Mouse (Mus musculus) small intestine, adult 2 months (tissue): ENCODE results near the gene Dctn1. TPM values are rescaled to one million over a fixed set of nuclear protein-coding genes. Genes with fewer than 3 reads are reported as not detected.

ENCODE experiments used
- H3K27ac ChIP-seq: fragments of 200-500 bp; 2 replicates; pipeline ENCODE4 v1.5.1; 2012; ENCODE audit warnings: low read depth, low read length, control low read depth, inconsistent platforms; ENCODE audit not compliant: insufficient read depth
- H3K27me3 ChIP-seq: fragments of 200-500 bp; 2 replicates; pipeline ENCODE4 v1.6.1; 2012; ENCODE audit warnings: mild to moderate bottlenecking, moderate library complexity, low read length, inconsistent platforms; ENCODE audit not compliant: control insufficient read depth, insufficient read depth
- H3K36me3 ChIP-seq: fragments of 200-500 bp; 2 replicates; pipeline ENCODE4 v1.6.1; 2012; ENCODE audit warnings: mild to moderate bottlenecking, low read length, control low read depth, inconsistent platforms; ENCODE audit not compliant: control insufficient read depth, insufficient read depth
- H3K4me1 ChIP-seq: fragments of 200-500 bp; 2 replicates; pipeline ENCODE4 v1.6.1; 2012; ENCODE audit warnings: low read length, inconsistent platforms, mixed read lengths; ENCODE audit not compliant: control insufficient read depth, insufficient read depth, insufficient read length
- H3K4me3 ChIP-seq: fragments of 200-500 bp; 2 replicates; pipeline ENCODE4 v1.5.1; 2012; ENCODE audit warnings: low read depth, mild to moderate bottlenecking, control low read depth, inconsistent platforms, low read length, moderate library complexity
- CTCF ChIP-seq: fragments of 200-500 bp; IDR thresholded peaks from 2 replicates; pipeline ENCODE4 v1.5.1; 2012; ENCODE audit warnings: low read depth, mild to moderate bottlenecking, control low read depth, inconsistent platforms, low read length, moderate library complexity, mixed read lengths; ENCODE audit not compliant: insufficient replicate concordance, insufficient read length; ENCODE audit errors: extremely low read depth
- POLR2A ChIP-seq: fragments of 200-500 bp; IDR thresholded peaks from 2 replicates; pipeline ENCODE4 v1.6.1; 2012; ENCODE audit warnings: low read depth, mild to moderate bottlenecking, control low read depth, inconsistent platforms, low read length, moderate library complexity
- WGBS: fragments of 180-500 bp; shearing (Covaris S2); methylation state at CpG from one replicate; pipeline ENCODE4 v1.1.7; 2018; 5-methylcytosine and 5-hydroxymethylcytosine counted together
- polyA plus RNA-seq: library from polyadenylated mRNA; depleted of rRNA; stranded (reverse); fragments of >200 nt; gene quantifications from 2 replicates; pipeline ENCODE4 v1.2.3, GENCODE M21; 2012

The Dctn1 gene
- polyA plus RNA-seq, 1 experiment: 168 TPM

- no peak overlapping the region for H3K4me3 ChIP-seq
- no peaks in the 10 kb centered on the region for H3K27me3 ChIP-seq
- no peak for TF ChIP-seq POLR2A
- no peak for TF ChIP-seq CTCF
- no peak overlapping the region for H3K27ac ChIP-seq
- no peaks in the 10 kb centered on the region for H3K36me3 ChIP-seq
- 88% methylated on average over 4 of the region's 4 CpGs for WGBS
- no peaks in the 10 kb centered on the region; the same call in 1 of the 2 replicates for H3K4me1 ChIP-seq
Observed at GRCm38 (mm10) chr6:83233306-83233705, 67.6 kb downstream of the Dctn1 start.

- peak overlapping the region; percentile 39 for H3K4me3 ChIP-seq
- no peaks in the 10 kb centered on the region for H3K36me3 ChIP-seq
- TF ChIP-seq CTCF (no peak), POLR2A (no peak)
- no peak overlapping the region for H3K27ac ChIP-seq
- H3K27me3 ChIP-seq: no peaks in the 10 kb centered on the region
- H3K4me1 ChIP-seq: no peaks in the 10 kb centered on the region; the same call in 1 of the 2 replicates
- WGBS: 8% methylated on average over 14 of the region's 14 CpGs
Observed at GRCm38 (mm10) chr6:83234280-83234741, 68.6 kb downstream of the Dctn1 start.

GRCm38 (mm10) chr6:83237123-83237522 lies 71.4 kb downstream of the Dctn1 start:
- Histone ChIP-seq H3K4me3 (no peak overlapping the region), H3K36me3 (no peaks in the 10 kb centered on the region), H3K4me1 (no peaks in the 10 kb centered on the region; the same call in 1 of the 2 replicates), H3K27me3 (no peaks in the 10 kb centered on the region), H3K27ac (no peak overlapping the region)
- 27% methylated on average over 9 of the region's 9 CpGs for WGBS
- TF ChIP-seq POLR2A (no peak), CTCF (no peak)

GRCm38 (mm10) chr6:83244422-83245061 lies 78.8 kb downstream of the Dctn1 start:
- TF ChIP-seq POLR2A (no peak), CTCF (no peak)
- WGBS: 61% methylated on average over 10 of the region's 10 CpGs
- Histone ChIP-seq H3K27me3 (no peaks in the 10 kb centered on the region), H3K4me1 (no peaks in the 10 kb centered on the region), H3K36me3 (no peaks in the 10 kb centered on the region), H3K4me3 (no peak overlapping the region), H3K27ac (no peak overlapping the region)

- H3K4me1 ChIP-seq: no peaks in the 10 kb centered on the region
- WGBS: 52% methylated on average over 6 of the region's 6 CpGs
- TF ChIP-seq CTCF: no peak
- TF ChIP-seq POLR2A: no peak
- no peak overlapping the region for H3K4me3 ChIP-seq
- no peak overlapping the region for H3K27ac ChIP-seq
- H3K36me3 ChIP-seq: no peaks in the 10 kb centered on the region
- H3K27me3 ChIP-seq: no peaks in the 10 kb centered on the region
Observed at GRCm38 (mm10) chr6:83245134-83245533, 79.4 kb downstream of the Dctn1 start.

GRCm38 (mm10) chr6:83245997-83246396 lies 80.3 kb downstream of the Dctn1 start:
- no peak for TF ChIP-seq CTCF

GRCm38 (mm10) chr6:83246750-83247149 lies 81.0 kb downstream of the Dctn1 start:
- Histone ChIP-seq H3K4me1 (no peaks in the 10 kb centered on the region), H3K27me3 (no peaks in the 10 kb centered on the region), H3K27ac (no peak overlapping the region), H3K4me3 (no peak overlapping the region), H3K36me3 (no peaks in the 10 kb centered on the region)
- TF ChIP-seq CTCF (no peak), POLR2A (no peak)
- WGBS: 90% methylated on average over 4 of the region's 4 CpGs

More at GRCm38 (mm10) chr6:83245997-83246396, 80.3 kb downstream of the Dctn1 start:
- Histone ChIP-seq H3K4me3 (no peak overlapping the region), H3K4me1 (no peaks in the 10 kb centered on the region), H3K27ac (no peak overlapping the region), H3K36me3 (no peaks in the 10 kb centered on the region), H3K27me3 (no peaks in the 10 kb centered on the region)
- WGBS: 94% methylated on average over 1 of the region's 1 CpGs
